Mouse (Mus musculus) right cerebral cortex, postnatal 36 days (tissue): Measurements from ENCODE around the gene Gba.
A peak's percentile ranks its signal among the peaks of the same experiment; 100 is the strongest.
"Not testable (repeated sequence)": the region's sequence is repeated elsewhere in the genome, so short reads cannot be mapped to it uniquely, and the experiment has no call there.

Experiments used
- DNase-seq, 2 experiments: peaks; one replicate each; pipeline ENCODE4 v3.0.0; 2022; ENCODE audit warnings: low spot score in 2 of 2, mixed read lengths in 1 of 2

Gene Gba

DNA sequence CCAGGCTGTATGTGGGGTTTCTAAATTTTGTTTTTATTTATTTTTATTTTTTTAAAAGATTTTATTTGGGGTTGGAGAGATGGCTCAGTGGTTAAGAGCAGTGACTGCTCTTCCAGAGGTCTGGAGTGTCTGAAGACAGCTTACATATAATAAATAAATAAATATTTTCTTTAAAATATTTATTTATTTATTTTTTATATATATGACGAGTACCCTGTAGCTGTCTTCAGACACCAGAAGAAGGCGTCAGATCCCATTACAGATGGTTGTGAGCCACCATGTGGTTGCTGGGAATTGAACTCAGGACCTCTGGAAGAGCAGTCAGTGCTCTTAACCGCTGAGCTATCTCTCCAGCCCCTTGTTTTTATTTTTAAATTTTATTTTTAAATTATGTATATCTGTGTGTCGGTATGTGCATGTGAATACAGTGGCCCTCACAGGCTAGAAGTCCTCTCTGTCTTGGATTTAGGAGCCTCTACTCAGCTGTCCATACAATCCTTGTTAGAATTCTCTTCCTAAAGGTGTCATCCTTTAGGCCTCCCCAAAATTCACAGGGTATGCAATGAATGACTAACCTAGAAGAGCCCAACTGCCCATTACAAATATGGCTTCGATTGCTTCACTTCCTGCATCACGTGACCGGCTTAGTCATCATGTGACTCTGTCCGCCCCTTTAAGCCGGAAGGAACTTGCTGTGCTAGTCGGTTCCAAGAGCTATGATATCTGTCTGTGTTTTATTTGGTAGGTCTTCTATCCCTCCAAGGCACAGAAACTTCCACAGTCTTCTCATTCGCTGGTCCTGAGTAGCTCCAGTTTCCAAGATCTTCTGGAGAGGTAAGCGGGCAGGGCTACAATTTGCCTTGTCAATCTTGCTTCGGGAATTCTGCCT lies at the start of gene Gba:
TSS of gene Gba (plus strand) at position 676 of the 889 bp plus-strand sequence.
- DNase-seq, result peak; percentile 72 to 79

DNA sequence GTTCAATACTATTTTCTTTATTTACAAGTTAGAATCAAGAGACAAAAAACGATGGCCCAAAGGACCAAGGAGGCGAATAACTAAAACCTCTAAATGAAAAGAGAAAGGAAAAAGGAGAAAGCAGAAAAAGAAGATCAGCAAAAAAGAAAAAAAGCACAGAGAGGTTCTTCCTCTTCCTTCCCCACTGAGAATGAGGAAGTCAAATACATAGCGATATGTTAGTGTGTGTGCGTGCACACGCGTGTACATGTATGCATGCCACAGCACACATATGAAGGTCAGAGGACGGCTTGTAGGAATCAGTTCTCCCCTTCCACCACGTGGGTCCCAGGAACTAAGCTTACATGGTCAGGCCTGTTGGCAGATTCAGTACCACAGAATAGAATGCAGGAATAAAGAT lies 45.8 kb upstream of the Gba start:
- DNase-seq, result no peak

DNA sequence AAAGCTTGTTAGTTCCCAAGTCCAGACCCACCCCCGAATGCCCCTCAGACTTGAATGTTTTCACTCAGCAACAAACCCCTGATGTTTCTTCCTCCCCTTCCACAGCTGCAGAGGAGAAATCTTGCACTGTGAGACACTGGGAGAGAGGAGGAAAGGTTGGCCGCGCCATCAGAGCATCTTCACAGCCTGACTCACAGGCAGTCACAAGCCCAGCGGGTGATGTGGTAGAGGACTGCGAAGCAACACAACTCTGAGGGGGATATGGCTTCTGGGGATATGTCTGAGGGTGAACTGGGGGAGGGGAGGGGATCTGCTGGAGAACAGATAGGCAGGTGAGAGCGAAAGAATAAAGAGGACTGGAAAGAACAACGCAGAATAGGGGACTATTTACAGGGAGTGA lies 44.1 kb upstream of the Gba start:
- DNase-seq, result no peak

- DNase-seq, result no peak
These were observed 43.5 kb upstream of the Gba start for GRCm38 (mm10) chr3:89159211-89159610.

GRCm38 (mm10) chr3:89159616-89160344 lies 42.9 kb upstream of the Gba start, which contains the start of gene Hcn3:
Gene Hcn3, minus strand, starts transcription at chr3:89160196.
- DNase-seq, result no peak

DNA sequence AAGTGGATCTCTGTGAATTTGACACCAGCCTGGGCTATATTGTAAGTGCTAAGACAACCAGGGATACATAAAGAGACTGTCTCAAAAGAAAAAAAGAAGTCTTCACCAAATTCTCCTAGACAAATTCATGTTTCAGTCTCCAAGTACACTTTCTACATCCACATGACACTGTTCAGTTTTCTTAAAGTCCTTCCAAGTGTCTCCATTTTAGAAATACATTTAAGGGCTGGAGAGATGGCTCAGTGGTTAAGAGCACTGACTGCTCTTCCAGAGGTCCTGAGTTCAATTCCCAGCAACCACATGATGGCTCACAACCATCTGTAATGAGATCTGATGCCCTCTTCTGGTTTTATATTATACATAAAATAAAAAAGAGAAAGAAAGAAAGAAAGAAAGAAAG lies 41.5 kb upstream of the Gba start:
- not testable (repeated sequence) for DNase-seq

GRCm38 (mm10) chr3:89161786-89162185 lies 40.9 kb upstream of the Gba start:
- DNase-seq, result no peak

GRCm38 (mm10) chr3:89163123-89163522 lies 39.6 kb upstream of the Gba start:
- DNase-seq, result no peak

GRCm38 (mm10) chr3:89163643-89164245 lies 39.0 kb upstream of the Gba start:
- DNase-seq, result no peak

DNA sequence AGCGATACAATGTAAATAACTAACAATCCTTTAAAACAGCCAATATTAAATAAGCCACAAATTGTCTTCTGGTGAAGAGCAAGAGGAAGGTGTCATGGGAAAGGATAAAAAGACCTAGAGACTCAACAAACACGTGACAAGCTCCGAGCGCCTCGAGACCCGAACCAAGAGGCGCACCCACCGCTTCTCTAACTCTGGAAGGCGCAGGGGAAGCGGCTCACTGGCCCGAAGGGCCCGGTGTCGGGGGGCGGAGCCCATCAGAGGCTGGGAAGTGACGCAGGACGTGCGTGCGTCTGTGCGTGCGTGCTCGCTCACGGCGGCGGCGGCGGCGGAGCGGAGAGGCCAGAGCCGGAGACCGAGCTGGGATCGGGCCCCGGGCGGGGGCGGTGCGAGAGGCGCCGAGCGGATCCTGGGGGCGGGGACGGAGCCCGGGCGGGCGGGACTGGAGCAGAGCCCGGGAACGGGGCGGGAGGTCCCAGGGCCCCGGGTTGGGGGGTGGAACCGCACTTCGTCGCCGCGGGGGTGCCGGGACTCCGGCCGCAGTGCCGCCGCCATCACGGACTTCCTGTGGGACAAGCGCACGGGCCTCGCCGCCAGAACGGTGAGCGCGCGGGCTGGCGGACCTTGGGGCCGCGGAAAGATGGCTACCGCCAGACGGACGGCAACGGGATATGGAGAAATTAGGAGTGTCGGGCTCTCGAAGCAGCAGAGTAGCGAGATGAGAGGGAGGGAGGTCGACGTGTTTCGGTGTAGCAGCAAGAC lies 38.0 kb upstream of the Gba start, which contains the start of gene Clk2:
TSS of gene Clk2 (plus strand) at position 290 of the 762 bp plus-strand sequence.
- DNase-seq, result peak; percentile 90 to 91

- DNase-seq, result no peak
These were observed 37.4 kb upstream of the Gba start for GRCm38 (mm10) chr3:89165268-89165870.

- no peak for DNase-seq
These were observed 35.8 kb upstream of the Gba start for GRCm38 (mm10) chr3:89166945-89167344.

- DNase-seq, result no peak
These were observed 27.9 kb upstream of the Gba start for GRCm38 (mm10) chr3:89174844-89175243.

DNA sequence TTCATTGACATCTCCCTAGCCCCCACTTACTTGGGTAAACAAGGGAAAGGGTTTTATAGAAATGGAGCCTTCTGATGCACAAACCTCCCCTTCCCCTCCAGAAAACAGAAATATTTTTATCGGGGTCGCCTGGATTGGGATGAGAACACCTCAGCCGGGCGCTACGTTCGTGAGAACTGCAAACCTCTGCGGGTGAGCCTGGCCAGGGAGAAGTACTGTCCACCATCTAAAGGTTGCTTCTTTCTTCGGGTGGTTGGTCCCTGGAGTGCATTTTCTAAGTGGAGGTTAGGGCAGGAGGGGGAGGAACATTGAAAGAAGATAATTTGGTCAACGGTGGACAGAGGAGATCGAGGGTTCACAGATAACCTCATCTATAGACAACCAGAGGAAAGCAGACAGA lies 27.2 kb upstream of the Gba start:
- DNase-seq, result no peak

DNA sequence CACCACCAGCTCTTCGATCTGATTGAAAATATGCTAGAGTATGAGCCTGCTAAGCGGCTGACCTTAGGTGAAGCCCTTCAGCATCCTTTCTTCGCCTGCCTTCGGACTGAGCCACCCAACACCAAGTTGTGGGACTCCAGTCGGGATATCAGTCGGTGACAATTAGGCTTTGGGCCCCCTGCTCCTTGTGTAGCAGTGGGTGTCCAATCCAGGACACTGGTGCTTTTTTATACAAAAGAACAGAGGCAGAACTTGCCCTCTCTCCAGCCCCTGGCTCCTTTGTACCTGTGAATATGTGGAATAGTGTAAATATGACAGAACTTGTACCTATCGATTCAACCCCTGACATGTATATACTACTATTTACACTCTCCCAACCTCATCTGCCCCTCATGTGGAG lies 26.3 kb upstream of the Gba start:
- no peak for DNase-seq

- DNase-seq, result peak; percentile 82 to 94
These were observed 25.3 kb upstream of the Gba start, which contains the start of gene Scamp3 for GRCm38 (mm10) chr3:89177242-89178106. Gene Scamp3, plus strand, starts transcription at chr3:89177473.

DNA sequence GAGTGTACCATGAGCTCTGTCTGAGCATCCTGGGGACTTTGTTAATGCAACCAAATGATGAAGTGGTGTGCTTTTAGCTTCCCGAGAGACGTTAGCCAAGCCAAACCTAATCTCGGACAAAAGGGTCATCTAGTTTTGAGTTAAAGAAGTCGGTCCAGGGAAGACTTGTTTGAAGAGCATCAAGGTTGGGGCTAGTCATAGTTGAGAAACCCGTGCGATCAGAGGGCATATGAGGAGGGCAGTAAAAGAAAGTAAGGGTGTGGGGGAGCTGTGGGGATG lies 24.7 kb upstream of the Gba start:
- no peak for DNase-seq

- no peak for DNase-seq
These were observed 23.7 kb upstream of the Gba start for GRCm38 (mm10) chr3:89179056-89179455.

- no peak for DNase-seq
These were observed 20.8 kb upstream of the Gba start for GRCm38 (mm10) chr3:89181749-89182500.
